Mouse (Mus musculus): Measurements from ENCODE around the gene Ubr2.

Ubr2 gene

DNA sequence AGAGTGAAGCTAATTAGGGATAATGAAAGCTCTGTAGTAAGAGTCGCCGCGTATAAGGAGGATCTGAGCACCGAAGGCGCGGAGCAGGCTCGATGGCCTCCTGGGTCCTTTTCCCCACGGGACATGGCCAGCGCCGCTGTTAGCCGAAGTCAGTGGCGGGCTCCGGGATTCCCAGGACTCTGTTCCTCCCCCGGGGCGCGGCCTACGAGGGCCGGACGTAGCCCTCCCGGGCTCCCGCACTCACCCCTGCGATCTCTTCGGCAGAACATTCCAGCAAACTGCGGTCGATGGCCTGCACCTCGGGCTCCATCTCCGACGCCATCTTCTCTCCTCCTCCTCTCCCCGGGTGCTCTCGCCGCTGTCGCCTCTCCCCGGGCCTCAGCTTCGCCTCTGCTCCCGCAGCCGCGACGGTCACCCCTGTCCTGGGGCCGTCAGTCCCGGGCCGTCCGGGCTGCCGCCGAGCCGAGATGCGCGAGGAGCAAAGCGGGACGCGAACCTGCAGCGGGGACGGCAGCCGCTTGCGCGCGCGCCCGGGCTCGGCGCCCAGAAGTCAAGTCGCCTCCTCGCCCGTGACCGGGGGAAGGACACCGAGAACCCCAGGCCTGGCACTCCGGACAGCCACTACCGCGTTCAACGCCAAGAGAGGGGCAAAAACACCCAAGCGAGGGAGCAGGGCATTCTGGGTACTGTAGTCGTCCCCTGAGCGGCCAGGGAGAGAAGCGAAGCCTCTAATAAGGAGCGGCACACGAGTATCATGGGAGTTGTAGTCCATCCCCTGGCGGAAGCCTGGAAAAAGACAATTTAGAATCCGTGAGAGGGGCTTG is at the start of gene Ubr2:
TSS of gene Ubr2 (minus strand) at position 659 of the 824 bp plus-strand sequence.
- DNase-seq (ENCODE audit: extremely low spot score) = peak; percentile 92

DNA sequence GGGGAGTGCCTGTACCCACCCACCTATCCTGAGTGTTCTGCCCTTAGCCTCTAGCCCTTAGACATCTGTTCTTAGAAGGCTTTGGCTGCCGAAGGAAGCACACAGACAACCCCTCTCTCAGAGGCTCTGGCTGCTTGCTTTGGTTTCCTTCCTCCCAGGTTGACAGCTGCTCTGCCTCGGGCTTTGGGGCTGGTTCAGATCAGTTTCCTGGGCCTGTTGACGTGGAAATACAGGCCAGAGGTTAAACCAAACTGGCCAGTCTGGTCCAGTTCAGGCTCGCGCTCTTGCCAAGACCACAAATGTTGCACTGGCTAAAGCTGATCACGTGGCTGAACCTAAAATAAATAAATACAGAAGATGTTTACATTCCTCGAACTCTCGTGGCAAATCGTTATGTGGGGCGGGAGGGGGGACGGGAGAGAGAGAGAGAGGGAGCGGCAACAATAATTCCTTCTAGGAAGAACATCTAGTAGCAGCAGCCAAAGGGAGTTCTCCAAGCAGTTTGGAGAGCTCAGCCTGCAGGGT is 49.5 kb upstream of the Ubr2 start:
- DNase-seq (ENCODE audit: extremely low spot score) = peak; percentile 49

DNA sequence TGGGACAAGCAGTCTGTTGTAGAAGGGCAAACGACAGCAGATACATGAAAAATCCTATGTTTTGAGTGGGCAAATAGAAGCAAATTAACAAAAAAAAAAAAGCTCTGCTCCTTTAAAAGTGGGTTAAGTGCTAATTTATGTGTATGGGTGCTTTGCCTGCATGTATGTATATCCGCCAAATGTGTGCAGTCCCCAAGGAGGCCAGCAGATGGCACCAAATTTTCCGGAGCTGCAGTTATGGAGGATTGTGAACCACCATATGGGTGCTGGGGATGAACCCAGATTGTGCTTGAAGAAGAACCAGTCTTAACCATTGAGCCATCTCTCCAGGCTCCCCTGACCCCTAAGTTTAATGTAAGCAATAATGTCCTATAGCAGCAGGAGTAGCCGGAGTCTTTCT is 47.6 kb upstream of the Ubr2 start:
- DNase-seq (ENCODE audit: extremely low spot score) = no peak

DNA sequence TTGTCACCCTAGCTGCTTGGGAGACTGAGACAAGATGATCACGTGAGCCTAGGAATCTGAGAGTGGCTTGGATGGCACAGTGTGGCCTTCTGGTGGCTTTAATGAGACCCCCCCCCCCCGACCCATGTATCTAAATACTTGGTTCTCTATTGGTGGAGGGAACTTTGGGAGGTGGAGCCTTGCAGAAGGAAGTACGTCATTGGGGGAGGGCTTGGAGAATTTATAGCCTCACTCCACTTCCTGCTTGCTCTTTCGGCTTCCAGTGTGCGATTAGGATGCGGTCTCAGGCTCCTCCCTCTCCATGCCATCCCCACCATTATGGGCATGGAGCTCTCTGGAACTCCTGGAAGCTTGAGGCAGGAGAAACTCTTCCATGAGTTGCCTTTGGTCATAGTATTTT is 46.1 kb upstream of the Ubr2 start:
- DNase-seq (ENCODE audit: extremely low spot score) = no peak

DNA sequence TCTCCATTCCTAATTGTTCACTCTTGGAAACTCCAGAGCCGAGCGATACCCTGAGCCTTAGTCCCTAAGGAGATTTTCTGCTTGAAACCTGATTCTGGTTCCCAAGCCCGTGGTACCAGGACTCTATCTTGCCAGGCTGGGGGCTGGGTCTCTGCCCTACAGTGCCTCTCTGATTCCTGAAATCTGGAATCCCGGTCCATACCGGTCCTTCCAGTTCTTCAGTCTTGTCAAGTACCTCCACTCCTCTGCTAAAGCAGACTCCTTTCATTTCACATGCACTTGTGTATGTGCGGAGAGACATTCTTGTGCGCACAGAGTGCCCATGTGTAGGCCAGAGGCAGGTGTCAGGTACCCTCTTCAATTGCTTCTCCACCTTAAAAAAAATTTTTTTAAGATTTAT is 44.8 kb upstream of the Ubr2 start:
- DNase-seq (ENCODE audit: extremely low spot score) = no peak

DNA sequence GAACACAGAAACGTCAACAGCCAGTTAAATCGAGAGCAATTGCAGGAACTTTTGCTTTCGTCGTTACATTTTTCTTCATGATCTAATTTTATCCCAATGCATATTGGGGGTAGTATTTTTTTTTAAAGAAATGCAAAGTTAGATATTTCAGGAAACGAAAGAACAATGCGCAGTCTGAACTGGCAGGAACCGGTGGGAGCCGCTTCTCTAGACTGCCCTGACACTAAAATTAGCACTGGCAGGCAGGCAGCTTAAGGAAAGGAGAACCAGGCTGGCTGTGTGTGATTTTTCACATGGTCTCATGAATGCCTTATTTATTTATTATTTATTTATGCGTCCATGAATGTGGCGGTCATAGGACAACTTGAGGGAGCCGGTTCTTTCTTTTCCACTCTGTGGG is 44.3 kb upstream of the Ubr2 start:
- DNase-seq (ENCODE audit: extremely low spot score) = no peak

DNA sequence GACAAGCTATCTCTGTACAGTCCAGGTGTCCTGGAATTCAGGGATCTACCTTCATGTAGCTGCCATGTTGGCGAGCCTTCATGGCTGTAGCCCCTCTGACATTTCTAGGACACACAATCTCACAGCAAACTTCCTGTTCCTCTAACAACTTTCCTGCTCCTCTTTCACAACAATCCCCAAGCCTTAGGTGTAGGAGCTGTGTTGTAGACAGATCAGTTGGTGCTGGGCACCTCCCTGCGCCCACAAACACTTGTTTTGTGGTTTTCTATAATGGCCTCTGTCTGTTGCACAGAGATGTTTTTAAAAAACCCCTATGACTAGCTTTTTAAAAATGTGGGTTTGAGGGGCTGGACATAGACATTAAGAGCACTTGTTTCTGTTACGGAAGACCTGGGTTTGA is 40.3 kb upstream of the Ubr2 start:
- DNase-seq (ENCODE audit: extremely low spot score) = no peak

DNA sequence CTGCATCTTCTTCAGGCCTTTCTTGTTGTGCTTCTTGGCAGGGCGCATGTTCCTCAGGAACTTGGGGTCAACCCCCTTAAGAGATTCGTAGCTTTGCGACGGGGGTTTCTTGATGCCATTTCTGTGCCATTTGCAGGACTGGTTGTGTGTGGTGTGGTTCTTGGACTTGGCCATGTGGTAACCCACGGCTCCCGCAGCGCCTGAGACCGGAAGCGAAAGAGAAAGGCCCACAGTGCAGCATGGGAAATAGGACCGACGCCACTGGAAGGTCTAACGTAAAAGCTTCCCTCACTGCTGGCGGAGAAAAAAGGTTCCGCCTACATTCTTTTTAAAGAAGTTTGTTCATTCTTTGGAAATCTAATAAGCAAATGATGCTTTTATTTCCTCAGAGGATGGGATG is 32.5 kb upstream of the Ubr2 start:
- no peak for DNase-seq (ENCODE audit: extremely low spot score)

DNA sequence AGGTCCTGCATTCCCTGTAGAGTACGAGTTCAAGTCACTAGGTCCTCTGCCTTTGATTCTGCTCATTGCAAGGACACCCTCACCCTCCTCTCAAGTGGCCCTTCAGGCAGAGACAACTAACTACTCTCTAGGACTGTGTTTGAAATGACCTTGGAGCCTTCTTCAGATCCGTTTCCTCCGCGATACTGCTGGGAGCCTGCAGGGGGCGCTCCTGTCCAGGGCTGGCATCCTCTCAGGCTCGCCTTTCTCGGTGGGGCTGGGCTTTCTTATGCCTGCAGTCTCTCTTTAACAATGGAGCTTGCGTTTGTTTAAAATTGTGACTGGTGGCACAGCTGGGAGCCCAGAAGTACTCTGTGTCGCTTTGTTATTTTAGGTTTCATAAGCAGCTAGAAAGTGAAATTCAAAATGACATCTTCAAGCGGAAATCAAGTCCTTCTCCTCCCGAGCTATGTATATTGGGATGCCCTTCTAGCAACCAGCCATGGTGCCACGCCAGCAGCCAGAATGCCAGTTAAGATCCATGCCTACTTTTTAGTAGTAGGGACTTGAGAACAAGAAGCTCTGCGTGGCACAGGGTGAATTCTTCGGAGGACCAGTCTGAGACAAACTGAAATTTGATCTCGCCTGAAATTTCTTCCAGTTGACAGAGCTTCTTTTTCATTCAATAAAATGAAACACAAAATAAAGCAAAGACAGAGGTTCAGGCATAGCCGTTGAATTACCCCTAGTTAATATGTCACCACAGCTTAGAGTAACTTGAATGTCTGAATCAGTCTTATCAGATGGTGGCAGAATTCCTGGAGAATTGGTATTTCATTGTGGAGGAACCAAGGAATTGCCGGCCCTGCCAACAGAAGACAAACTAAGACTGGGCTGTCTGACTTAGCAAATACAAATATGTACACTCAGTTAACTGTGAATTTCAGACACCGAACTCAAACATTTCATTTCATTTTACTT is 28.8 kb upstream of the Ubr2 start:
- peak; percentile 80 for DNase-seq (ENCODE audit: extremely low spot score)

DNA sequence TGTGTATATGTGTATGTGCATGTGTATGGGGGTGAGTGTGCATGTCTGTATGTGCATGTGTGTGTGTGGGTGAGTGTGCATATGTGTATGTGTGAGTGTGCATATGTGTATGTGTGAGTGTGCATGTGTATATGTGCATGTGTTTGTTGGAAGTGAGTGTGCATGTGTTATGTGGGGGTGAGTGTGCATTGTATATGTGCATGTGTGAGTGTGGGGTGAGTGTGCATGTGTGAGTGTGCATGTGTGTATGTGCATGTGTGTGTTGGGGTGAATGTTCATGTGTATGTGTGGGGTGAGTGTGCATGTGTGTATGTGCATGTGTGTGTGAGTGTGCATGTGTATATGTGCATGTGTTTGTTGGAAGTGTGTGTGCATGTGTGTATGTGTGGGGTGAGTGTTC is 24.2 kb upstream of the Ubr2 start:
- no peak for DNase-seq (ENCODE audit: extremely low spot score)

DNA sequence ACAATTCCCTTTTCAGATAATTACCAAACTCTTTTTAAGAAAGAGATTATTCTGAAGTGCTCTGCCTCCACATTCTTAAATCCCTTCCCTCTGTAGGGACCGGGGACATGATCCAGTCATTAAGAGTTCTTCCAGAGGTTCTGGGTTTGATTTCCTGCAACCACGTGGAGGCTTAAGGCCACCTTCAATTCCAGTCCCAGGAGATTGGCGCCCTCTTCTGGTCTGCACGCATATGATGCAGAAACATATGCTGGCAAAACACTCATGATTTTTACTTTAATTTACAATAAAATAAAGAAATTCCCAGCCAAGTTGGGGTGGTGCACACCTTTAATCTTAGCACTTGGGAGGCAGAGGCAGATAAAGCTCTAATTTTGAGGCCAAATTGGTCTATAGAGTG is 23.3 kb upstream of the Ubr2 start:
- DNase-seq (ENCODE audit: extremely low spot score) = peak; percentile 53

DNA sequence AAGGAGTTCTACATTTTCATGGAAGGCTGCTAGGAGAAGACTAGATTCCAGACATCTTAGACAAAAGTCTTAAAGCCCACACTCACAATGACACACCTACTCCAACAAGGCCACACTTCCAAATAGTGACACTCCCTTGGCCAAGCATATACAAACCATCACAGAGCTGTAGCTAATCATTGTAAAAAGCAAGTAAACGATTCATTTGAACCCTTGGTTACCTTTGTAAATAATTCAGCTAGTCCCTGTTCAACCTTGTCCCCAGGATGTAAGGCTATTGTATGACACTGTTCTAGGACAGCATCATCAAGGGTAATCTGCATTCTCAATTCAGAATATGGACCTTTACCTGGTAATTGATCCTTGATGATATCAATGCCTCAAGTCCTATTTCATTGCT is 14.4 kb upstream of the Ubr2 start:
- DNase-seq (ENCODE audit: extremely low spot score) = no peak

DNA sequence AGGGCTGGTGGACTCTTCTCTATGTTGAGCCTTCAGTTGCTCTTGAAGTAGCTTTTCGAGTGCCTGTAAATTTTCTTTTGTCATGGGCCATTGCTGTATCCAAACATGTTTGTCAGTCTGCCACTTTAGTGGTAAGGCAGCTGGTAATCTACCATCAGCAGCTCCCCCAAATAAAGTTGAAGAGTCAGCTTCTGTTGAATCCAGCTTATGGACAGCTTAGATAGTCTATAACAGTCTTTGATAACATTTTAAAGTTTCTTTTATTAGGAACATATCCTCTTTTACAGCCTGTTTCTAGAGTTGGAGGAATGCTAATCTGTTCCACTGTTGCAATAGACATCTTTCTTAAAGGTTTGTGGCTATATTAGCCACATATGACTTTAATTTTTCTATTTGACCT is 13.0 kb upstream of the Ubr2 start:
- DNase-seq (ENCODE audit: extremely low spot score) = no peak

DNA sequence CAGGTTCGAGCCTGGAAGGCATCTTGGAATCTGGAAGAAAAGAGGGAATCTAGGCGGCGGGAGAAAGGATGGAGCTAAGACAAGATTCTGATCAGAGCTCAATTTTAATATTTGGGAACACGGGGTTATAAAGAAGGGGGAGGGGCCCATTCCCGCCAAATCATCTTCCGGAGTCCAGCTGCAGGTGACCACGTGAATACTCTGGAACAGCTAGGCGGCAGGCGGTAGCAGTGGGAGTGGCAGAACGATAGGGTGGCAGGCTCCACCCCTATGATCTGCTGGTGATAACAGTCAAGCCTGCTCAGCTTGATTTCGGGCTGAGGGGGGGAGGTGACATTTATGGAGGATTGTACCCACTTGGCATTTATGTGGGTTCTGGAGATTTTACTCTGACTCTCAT is 2.5 kb upstream of the Ubr2 start:
- DNase-seq (ENCODE audit: extremely low spot score) = no peak

DNA sequence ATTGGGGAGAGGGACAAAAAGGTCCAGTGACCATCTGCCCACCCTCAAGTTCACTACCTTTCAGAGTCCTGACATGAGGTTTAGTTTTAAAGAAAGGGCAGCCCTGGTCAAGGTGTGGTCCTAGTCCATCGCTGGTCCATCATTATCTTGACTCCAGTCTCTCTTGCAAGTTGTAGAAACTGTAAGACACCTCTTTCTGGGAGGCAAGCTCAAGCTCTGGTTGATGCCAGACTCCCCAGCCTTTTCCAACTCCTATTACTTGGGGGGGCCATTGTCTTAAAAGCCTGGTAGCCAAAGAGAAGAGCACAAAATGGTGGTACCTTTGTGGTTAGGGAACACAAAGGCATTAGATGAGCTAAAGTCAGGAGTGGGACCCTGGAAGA is 1.3 kb upstream of the Ubr2 start:
- no peak for DNase-seq (ENCODE audit: extremely low spot score)

DNA sequence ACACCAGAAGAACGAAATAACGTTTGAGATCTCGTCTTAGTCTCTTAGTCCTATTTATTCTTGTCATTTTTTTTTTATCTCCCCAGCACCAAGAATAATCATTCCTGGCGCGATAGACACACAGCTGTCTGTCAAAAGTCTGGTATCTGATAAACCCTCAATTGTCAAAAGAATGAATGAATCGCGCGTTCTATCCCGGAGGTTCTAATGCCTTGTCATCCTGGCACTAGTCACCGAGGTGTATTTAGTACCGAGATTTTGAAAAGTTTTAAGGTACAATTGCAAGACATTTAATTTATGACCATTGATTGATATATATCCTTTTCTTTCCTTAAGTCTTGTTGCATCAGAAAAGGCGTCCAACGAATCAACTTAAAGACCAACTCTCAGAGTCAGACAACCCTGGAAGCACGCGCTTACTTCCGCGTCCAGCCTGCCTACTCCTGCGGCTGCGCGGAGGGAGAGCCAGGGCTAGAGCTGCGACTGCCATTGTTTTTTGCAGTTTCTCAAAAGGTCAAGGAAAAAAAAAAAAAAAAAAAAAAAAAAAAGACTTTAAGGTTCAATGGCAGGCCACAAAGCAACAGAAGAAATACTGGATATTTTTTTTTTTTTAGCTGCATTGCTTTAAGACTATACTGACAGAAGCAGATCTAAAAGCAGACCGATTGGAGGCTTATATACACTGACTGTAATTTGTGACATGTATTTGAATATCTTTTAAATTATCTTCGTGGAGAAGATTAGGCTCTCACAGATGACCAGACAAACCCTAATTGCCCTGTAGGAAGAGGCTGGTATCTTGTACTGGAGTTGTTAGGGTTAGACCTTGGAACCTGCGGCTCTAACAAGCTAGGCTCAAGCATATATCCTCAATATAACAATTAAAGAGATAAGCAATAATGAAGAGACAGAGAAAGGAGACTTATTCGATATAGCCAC is 635 bp upstream of the Ubr2 start:
- DNase-seq (ENCODE audit: extremely low spot score) = peak; percentile 72

DNA sequence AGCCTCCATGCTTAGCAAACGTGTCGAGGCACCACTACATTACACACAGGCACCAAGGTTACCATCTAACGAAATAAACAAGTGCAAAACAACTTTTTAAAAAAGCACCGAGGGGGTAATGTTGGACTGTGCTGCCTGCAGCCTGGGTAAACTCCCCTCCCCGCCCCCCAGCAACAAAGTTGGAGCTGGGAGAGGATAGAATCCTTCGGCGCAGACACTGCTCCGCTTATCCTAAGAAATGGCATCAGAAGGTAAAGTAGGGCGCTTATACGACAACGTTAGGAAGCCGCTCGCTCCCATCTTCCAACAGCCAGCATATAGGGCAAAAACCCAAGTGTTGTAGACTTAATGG is 834 bp downstream of the Ubr2 start:
- DNase-seq (ENCODE audit: extremely low spot score) = peak; percentile 15

DNA sequence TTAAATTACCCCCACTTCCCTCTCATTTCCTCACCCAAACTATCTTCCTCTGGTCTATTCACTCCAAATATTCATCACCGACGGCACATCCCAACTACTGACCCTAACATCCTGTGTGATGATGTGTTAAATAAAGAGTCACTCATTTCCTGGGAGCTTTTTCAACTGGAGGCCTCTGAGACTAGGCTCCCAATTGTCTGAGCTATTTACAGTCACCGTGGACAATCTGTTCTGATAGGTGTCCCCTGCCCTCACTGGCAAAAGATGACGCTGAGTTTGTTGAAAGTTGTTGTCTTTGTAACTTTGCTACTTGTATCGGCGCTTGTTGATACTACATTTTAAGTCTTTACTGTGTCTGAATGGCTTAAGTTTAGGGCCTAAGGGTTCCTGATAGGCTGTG is 1.3 kb downstream of the Ubr2 start:
- DNase-seq (ENCODE audit: extremely low spot score) = no peak

DNA sequence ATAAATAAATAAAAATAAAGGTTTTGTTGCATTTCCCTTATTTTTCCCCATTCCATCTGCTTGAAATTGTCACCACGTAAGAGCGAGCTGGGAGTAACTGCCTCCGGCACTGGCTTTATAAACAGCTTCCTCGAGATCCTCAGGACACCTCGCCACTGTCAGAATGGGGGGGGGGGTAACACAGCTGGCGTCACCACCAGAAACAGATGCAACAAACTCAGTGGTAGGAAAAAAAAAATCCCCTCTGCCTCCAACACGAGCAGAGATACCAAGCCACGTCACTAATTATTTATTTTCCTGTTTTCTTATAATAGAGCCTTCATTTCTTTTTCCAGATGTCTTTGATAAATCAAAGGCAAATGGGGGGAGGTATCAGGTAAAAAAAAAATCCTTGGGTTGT is 1.9 kb downstream of the Ubr2 start:
- DNase-seq (ENCODE audit: extremely low spot score) = no peak

DNA sequence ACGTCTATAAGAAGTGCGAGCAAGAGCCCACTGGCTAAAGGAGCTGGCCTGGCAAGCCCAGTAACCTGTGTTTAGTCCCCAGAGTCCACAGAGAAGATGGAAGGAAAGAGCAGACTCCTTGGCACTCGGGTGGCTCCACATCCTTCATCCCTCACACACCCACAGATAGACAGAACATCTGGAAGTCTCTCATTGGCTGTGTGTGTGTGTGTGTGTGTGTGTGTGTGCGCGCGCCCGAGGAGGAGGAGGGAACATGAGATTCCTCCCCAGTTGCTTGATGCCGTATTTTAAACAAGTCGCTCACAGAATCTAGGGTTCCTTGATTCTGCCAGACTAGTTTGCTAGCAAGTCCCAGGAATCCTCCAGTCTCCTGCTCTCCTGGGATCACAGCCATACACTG is 3.6 kb downstream of the Ubr2 start:
- DNase-seq (ENCODE audit: extremely low spot score) = no peak

DNA sequence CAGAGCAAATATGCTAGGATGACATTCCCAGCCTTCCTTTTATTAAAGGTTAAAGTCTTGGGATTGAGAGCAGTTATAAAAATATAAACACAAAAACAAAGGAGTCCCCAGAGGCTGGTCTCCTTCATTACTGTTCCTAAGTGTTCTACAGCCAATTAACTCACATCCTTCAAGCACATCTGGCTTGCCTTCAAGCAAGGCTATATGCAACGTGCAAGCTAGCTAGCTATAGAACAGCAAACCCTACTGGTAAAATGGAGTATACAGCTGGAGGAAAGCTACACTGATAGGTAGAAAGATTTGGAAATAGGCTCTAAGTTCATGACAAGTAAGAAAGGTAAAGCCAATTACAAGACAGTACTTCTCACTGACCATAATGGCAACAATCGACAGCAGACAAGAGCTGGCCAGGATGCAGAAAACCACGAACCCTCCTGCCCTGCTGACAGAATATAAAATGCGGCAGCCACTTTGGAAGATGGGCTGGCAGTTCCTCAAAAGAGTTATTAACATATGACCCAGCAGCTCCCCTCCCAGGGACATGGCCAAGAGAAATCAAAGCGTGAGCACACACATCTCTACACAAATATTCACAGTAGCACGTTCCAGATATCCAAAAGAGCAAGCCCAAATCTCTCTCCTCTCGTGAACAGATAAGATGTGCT is 4.5 kb downstream of the Ubr2 start:
- DNase-seq (ENCODE audit: extremely low spot score) = no peak
